Mouse (Mus musculus): ENCODE data around the gene Spen. TPM values are rescaled to one million over a fixed set of nuclear protein-coding genes. Genes with fewer than 3 reads are reported as not detected.

Gene Spen
- polyA plus RNA-seq, 1 experiment, result 11.7 TPM

GRCm38 (mm10) chr4:141572668-141573358 is 34.4 kb upstream of the Spen start:
- Histone ChIP-seq H3K79me2 (ENCODE audit: control insufficient read depth, insufficient read depth) (no peaks in the 10 kb centered on the region), H3K4me3 (no peak overlapping the region), H3ac (ENCODE audit: control insufficient read depth, insufficient read length) (no peak overlapping the region), H3K36me3 (ENCODE audit: control insufficient read depth, insufficient read depth) (no peaks in the 10 kb centered on the region), H3K27me3 (ENCODE audit: control insufficient read depth, insufficient read depth, insufficient read length) (no peaks in the 10 kb centered on the region), H3K4me2 (ENCODE audit: low read depth) (peak overlapping the region; percentile 49)
- TF ChIP-seq USF1 (IDR thresholded peaks at IDR 0.05; ENCODE audit: low read depth) (no peak), TCF12 (IDR thresholded peaks at IDR 0.05; ENCODE audit: insufficient read depth, poor library complexity, severe bottlenecking) (no peak), POLR2A (IDR thresholded peaks at IDR 0.05; ENCODE audit: insufficient read length, low read depth) (no peak), REST (IDR thresholded peaks at IDR 0.05; ENCODE audit: insufficient read depth, insufficient read length) (no peak), MYOG (IDR thresholded peaks at IDR 0.05; ENCODE audit: control insufficient read depth in 1 of 3, insufficient read depth in 1 of 3, insufficient read length in 2 of 3, low read depth in 2 of 3) (no peak), POLR2AphosphoS2 (IDR thresholded peaks at IDR 0.05; ENCODE audit: insufficient read length, low read depth) (no peak), TCF3 (IDR thresholded peaks at IDR 0.05; ENCODE audit: insufficient read length, low read depth) (no peak), E2F4 (IDR thresholded peaks at IDR 0.05; ENCODE audit: insufficient read depth) (no peak), MAX (IDR thresholded peaks at IDR 0.05; ENCODE audit: low read depth) (no peak), MYOD1 (IDR thresholded peaks at IDR 0.05; ENCODE audit: control insufficient read depth in 1 of 3, insufficient read length in 2 of 3, low read depth in 2 of 3) (no peak), CEBPB (IDR thresholded peaks at IDR 0.05; ENCODE audit: insufficient read depth, poor library complexity, severe bottlenecking) (no peak), SRF (IDR thresholded peaks at IDR 0.05; ENCODE audit: control insufficient read depth, insufficient read length, low read depth) (no peak)

- Histone ChIP-seq H3ac (ENCODE audit: control insufficient read depth, insufficient read length) (no peak overlapping the region), H3K36me3 (ENCODE audit: control insufficient read depth, insufficient read depth) (no peaks in the 10 kb centered on the region)
- TF ChIP-seq CEBPB (IDR thresholded peaks at IDR 0.05; ENCODE audit: insufficient read depth, poor library complexity, severe bottlenecking) (no peak), USF1 (IDR thresholded peaks at IDR 0.05; ENCODE audit: low read depth) (no peak), REST (IDR thresholded peaks at IDR 0.05; ENCODE audit: insufficient read depth, insufficient read length) (no peak), POLR2A (IDR thresholded peaks at IDR 0.05; ENCODE audit: insufficient read length, low read depth) (no peak), MYOG (IDR thresholded peaks at IDR 0.05; ENCODE audit: control insufficient read depth in 1 of 3, insufficient read depth in 1 of 3, insufficient read length in 2 of 3, low read depth in 2 of 3) (no peak), TCF12 (IDR thresholded peaks at IDR 0.05; ENCODE audit: insufficient read depth, poor library complexity, severe bottlenecking) (no peak), E2F4 (IDR thresholded peaks at IDR 0.05; ENCODE audit: insufficient read depth) (no peak), POLR2AphosphoS2 (IDR thresholded peaks at IDR 0.05; ENCODE audit: insufficient read length, low read depth) (no peak), MAX (IDR thresholded peaks at IDR 0.05; ENCODE audit: low read depth) (no peak), SRF (IDR thresholded peaks at IDR 0.05; ENCODE audit: control insufficient read depth, insufficient read length, low read depth) (no peak), TCF3 (IDR thresholded peaks at IDR 0.05; ENCODE audit: insufficient read length, low read depth) (no peak), MYOD1 (IDR thresholded peaks at IDR 0.05; ENCODE audit: control insufficient read depth in 1 of 3, insufficient read length in 2 of 3, low read depth in 2 of 3) (no peak)
Observed at GRCm38 (mm10) chr4:141571934-141572333, 33.5 kb upstream of the Spen start.

GRCm38 (mm10) chr4:141571337-141571739 is 32.9 kb upstream of the Spen start:
- Histone ChIP-seq H3K4me3 (no peak overlapping the region), H3K4me2 (ENCODE audit: low read depth) (peak overlapping the region; percentile 51), H3ac (ENCODE audit: control insufficient read depth, insufficient read length) (no peak overlapping the region), H3K79me2 (ENCODE audit: control insufficient read depth, insufficient read depth) (no peaks in the 10 kb centered on the region), H3K27me3 (ENCODE audit: control insufficient read depth, insufficient read depth, insufficient read length) (no peaks in the 10 kb centered on the region), H3K36me3 (ENCODE audit: control insufficient read depth, insufficient read depth) (no peaks in the 10 kb centered on the region)
- peak; percentile 66 for TF ChIP-seq TCF3 (IDR thresholded peaks at IDR 0.05; ENCODE audit: insufficient read length, low read depth)
- TF ChIP-seq TCF12 (IDR thresholded peaks at IDR 0.05; ENCODE audit: insufficient read depth, poor library complexity, severe bottlenecking), result peak; percentile 40
- peak in 2 of 3 experiments; percentile 87 to 95 for TF ChIP-seq MYOG (IDR thresholded peaks at IDR 0.05; ENCODE audit: control insufficient read depth in 1 of 3, insufficient read depth in 1 of 3, insufficient read length in 2 of 3, low read depth in 2 of 3)
- TF ChIP-seq MYOD1 (IDR thresholded peaks at IDR 0.05; ENCODE audit: control insufficient read depth in 1 of 3, insufficient read length in 2 of 3, low read depth in 2 of 3), result peak in 2 of 3 experiments; percentile 73 to 97
- TF ChIP-seq MAX (IDR thresholded peaks at IDR 0.05; ENCODE audit: low read depth), result no peak

More at GRCm38 (mm10) chr4:141571934-141572333, 33.5 kb upstream of the Spen start:
- H3K4me2 ChIP-seq (ENCODE audit: low read depth), result no peak overlapping the region
- H3K79me2 ChIP-seq (ENCODE audit: control insufficient read depth, insufficient read depth), result no peaks in the 10 kb centered on the region
- no peak overlapping the region for H3K4me3 ChIP-seq
- H3K27me3 ChIP-seq (ENCODE audit: control insufficient read depth, insufficient read depth, insufficient read length), result no peaks in the 10 kb centered on the region

GRCm38 (mm10) chr4:141570821-141571220 is 32.4 kb upstream of the Spen start:
- H3K4me2 ChIP-seq (ENCODE audit: low read depth), result peak overlapping the region; percentile 51
- no peak overlapping the region for H3ac ChIP-seq (ENCODE audit: control insufficient read depth, insufficient read length)
- no peak for TF ChIP-seq MYOG (IDR thresholded peaks at IDR 0.05; ENCODE audit: control insufficient read depth in 1 of 3, insufficient read depth in 1 of 3, insufficient read length in 2 of 3, low read depth in 2 of 3)
- TF ChIP-seq POLR2A (IDR thresholded peaks at IDR 0.05; ENCODE audit: insufficient read length, low read depth), result no peak
- no peak for TF ChIP-seq USF1 (IDR thresholded peaks at IDR 0.05; ENCODE audit: low read depth)
- no peak for TF ChIP-seq POLR2AphosphoS2 (IDR thresholded peaks at IDR 0.05; ENCODE audit: insufficient read length, low read depth)
- TF ChIP-seq CEBPB (IDR thresholded peaks at IDR 0.05; ENCODE audit: insufficient read depth, poor library complexity, severe bottlenecking), result no peak
- TF ChIP-seq MYOD1 (IDR thresholded peaks at IDR 0.05; ENCODE audit: control insufficient read depth in 1 of 3, insufficient read length in 2 of 3, low read depth in 2 of 3), result no peak
- no peak for TF ChIP-seq SRF (IDR thresholded peaks at IDR 0.05; ENCODE audit: control insufficient read depth, insufficient read length, low read depth)
- TF ChIP-seq MAX (IDR thresholded peaks at IDR 0.05; ENCODE audit: low read depth), result no peak
- TF ChIP-seq E2F4 (IDR thresholded peaks at IDR 0.05; ENCODE audit: insufficient read depth), result no peak
- TF ChIP-seq TCF3 (IDR thresholded peaks at IDR 0.05; ENCODE audit: insufficient read length, low read depth), result no peak
- TF ChIP-seq REST (IDR thresholded peaks at IDR 0.05; ENCODE audit: insufficient read depth, insufficient read length), result no peak
- TF ChIP-seq TCF12 (IDR thresholded peaks at IDR 0.05; ENCODE audit: insufficient read depth, poor library complexity, severe bottlenecking), result no peak
- H3K79me2 ChIP-seq (ENCODE audit: control insufficient read depth, insufficient read depth), result no peaks in the 10 kb centered on the region
- H3K36me3 ChIP-seq (ENCODE audit: control insufficient read depth, insufficient read depth), result no peaks in the 10 kb centered on the region
- no peak overlapping the region for H3K4me3 ChIP-seq
- no peaks in the 10 kb centered on the region for H3K27me3 ChIP-seq (ENCODE audit: control insufficient read depth, insufficient read depth, insufficient read length)

Data from myocyte (in vitro differentiated cells).